Mouse (Mus musculus): ENCODE data around the gene Gm11111.

DNA sequence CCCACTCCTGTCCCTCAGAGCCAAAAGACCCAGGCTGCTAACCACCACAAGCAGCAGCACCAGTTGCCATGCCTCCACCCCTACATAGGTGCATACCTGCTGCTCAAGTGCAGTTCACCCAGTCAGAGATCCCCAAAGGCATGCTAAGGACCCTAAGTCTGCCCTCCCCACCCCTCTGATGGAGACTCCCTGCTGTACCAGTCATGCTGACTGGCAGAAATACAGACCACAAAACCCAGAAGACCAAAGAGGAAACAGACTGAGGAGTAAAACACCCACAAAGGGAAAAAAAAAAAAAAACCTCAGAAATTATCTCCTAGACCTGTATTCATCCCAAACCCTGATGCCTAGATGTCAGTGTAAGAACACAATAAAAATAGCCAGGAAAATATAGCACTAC, 33.4 kb downstream of the Gm11111 start:
- TF ChIP-seq POLR2A (IDR thresholded peaks at IDR 0.05; ENCODE audit: low read depth, low read length) = no peak
- no peak for TF ChIP-seq CTCF (conservative IDR thresholded peaks at IDR 0.05 in 1 of 2, IDR thresholded peaks at IDR 0.05 in 1 of 2; ENCODE audit: low read depth in 2 of 2, low read length in 2 of 2)
- no peak for TF ChIP-seq RAD21 (IDR thresholded peaks at IDR 0.05; ENCODE audit: low read depth, low read length)
- no peak for TF ChIP-seq EP300 (IDR thresholded peaks at IDR 0.05; ENCODE audit: low read length)
- TF ChIP-seq TBP (conservative IDR thresholded peaks at IDR 0.05; ENCODE audit: low read depth, low read length) = no peak
- TF ChIP-seq KAT2A (IDR thresholded peaks at IDR 0.05; ENCODE audit: insufficient replicate concordance, low read length) = no peak
